Mouse (Mus musculus) heart, adult 2 months (tissue): ENCODE results near the gene Zfp598. TPM values are rescaled to one million over a fixed set of nuclear protein-coding genes. Genes with fewer than 3 reads are reported as not detected.
A peak's percentile ranks its signal among the peaks of the same experiment; 100 is the strongest.

ENCODE experiments used
- DNase-seq, 2 experiments: peaks; one replicate each; pipeline ENCODE4 v3.0.0; 2021
- H3K27ac ChIP-seq: fragments of 200-600 bp; 2 replicates; pipeline ENCODE4 v1.8.1; 2022
- H3K27me3 ChIP-seq: fragments of 200-500 bp; 2 replicates; pipeline ENCODE4 v1.6.1; 2012; ENCODE audit warnings: mild to moderate bottlenecking, low read length, inconsistent platforms, mixed read lengths; ENCODE audit not compliant: control insufficient read depth, insufficient read depth
- H3K36me3 ChIP-seq: fragments of 200-500 bp; 2 replicates; pipeline ENCODE4 v1.6.1; 2012; ENCODE audit warnings: low read length, inconsistent platforms; ENCODE audit not compliant: control insufficient read depth, insufficient read depth
- H3K4me1 ChIP-seq: fragments of 200-500 bp; 2 replicates; pipeline ENCODE4 v1.6.1; 2011; ENCODE audit warnings: low read length; ENCODE audit not compliant: control insufficient read depth, insufficient read depth
- H3K4me3 ChIP-seq: fragments of 200-600 bp; 2 replicates; pipeline ENCODE4 v1.8.1; 2022
- H3K79me2 ChIP-seq: fragments of 200-500 bp; replicated peaks from 2 replicates; pipeline ENCODE4 v1.6.1; 2012; ENCODE audit warnings: mild to moderate bottlenecking, inconsistent platforms, low read length, moderate library complexity, mixed read lengths; ENCODE audit not compliant: control insufficient read depth, insufficient read depth
- H3K9ac ChIP-seq: fragments of 200-500 bp; 2 replicates; pipeline ENCODE4 v1.6.1; 2012; ENCODE audit warnings: low read depth, mild to moderate bottlenecking, control low read depth, inconsistent platforms, low read length, mixed read lengths
- CTCF ChIP-seq: fragments of 200-600 bp; IDR thresholded peaks from 2 replicates; pipeline ENCODE4 v1.8.1; 2022; ENCODE audit warnings: antibody characterized with exemption, mild to moderate bottlenecking, moderate library complexity
- EP300 ChIP-seq: fragments of 200-500 bp; IDR thresholded peaks from 2 replicates; pipeline ENCODE4 v1.6.1; 2011; ENCODE audit warnings: low read depth, low read length, control low read depth; ENCODE audit not compliant: insufficient read depth
- POLR2A ChIP-seq: fragments of 200-500 bp; IDR thresholded peaks from 2 replicates; pipeline ENCODE4 v1.6.1; 2011; ENCODE audit warnings: mild to moderate bottlenecking, low read depth, low read length, control low read depth; ENCODE audit not compliant: insufficient read depth
- WGBS: fragments of 180-500 bp; shearing (Covaris S2); methylation state at CpG from one replicate; pipeline ENCODE4 v1.1.7; 2018; 5-methylcytosine and 5-hydroxymethylcytosine counted together
- intact Hi-C: fragments of 180-260 bp; cut with DNase I; formaldehyde crosslinking; loops from one replicate; pipeline ENCODE4 v1.15.1; 2025
- polyA plus RNA-seq: library from polyadenylated mRNA; depleted of rRNA; stranded (reverse); fragments of >200 nt; gene quantifications from 2 replicates; pipeline ENCODE4 v1.2.3, GENCODE M21; 2012
- total RNA-seq, 2 experiments: library from RNA; stranded (reverse); gene quantifications; 2 replicates each; pipeline ENCODE4 v1.2.3; 2021

Gene Zfp598
- total and polyA plus RNA-seq, 3 experiments = 17.4 to 28.1 (median 17.5) TPM

DNA sequence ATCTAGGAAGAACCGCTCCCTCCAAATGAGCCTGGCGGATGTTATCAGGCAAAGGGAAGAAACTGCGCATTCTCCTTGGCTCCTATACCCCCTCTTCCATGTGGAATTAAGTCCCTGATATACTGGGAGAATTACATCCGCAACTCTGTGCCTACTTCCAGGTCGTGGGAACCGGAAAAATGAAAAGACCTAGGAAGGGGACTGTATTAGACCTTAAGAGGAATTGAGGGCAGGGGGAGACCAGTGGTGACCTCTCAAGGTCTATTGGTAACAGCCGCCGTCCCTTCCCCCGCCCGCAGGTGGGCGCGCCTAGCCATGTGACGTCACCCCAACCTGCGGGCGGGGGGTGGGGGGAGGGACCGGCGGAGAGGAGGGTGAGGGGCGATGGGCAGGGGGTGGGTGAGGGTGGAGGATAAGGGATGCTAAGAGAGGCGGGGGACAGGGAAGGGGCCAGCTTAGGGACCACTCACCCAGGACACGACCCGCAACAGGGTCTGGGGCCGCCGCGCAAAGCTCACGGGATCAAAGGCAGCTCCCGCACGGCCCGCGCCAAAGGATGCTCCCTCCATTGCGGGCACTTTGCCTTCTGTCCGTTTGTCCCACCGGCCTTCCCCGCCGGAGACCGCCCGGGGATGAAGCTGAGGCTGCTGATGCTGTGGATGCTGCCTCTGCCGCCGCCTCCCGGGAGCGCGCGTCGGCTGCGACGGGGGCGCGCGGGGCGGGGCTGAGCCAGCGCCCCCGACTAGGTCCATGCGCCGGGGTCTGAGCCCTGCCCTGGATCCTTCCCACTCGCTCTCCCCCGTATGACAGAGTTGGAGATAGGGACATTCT lies 20.0 kb downstream of the Zfp598 start, which contains the start of gene Syngr3:
Syngr3 (minus strand) TSS at position 705 of the 831 bp plus-strand sequence.
- WGBS = 2% methylated on average over 49 of the region's 55 CpGs
- no peak for DNase-seq
- no peak for TF ChIP-seq POLR2A
- TF ChIP-seq EP300 = no peak
- no peak for TF ChIP-seq CTCF
- Histone ChIP-seq H3K79me2 (no peaks in the 10 kb centered on the region), H3K9ac (0 out of 2 replicates have a peak within 1 kb of the TSS, but pooled peaks have one; percentile 33), H3K27ac (no peak within 1 kb of the TSS), H3K27me3 (peaks cover 4% of the 10 kb centered on the region), H3K4me3 (peak within 1 kb of the TSS; percentile 37), H3K36me3 (no peaks in the 10 kb centered on the region), H3K4me1 (no peaks in the 10 kb centered on the region)
- intact Hi-C loops = no loop called here

DNA sequence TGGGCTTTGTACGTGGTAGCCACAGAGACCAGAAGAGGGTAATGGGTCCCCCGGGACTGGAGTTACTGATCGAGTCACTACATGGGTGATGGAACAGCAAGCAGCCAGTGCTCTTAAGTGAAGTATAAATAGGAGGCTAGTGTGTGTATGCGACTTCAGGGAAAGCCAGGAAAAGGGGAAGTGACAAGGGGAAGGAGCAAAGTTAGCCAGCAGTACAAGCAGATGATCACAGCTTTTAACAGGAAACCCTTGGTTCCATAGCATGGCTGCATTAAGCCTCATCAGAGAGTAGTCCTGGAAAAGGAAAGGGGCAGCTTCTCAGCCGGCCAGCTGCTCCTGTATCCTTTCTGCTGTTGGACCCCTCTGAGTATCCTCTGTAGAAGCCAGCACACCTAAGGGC lies 22.9 kb downstream of the Zfp598 start:
- Histone ChIP-seq H3K36me3 (no peaks in the 10 kb centered on the region), H3K4me3 (no peak overlapping the region), H3K9ac (no peak overlapping the region), H3K27ac (no peak overlapping the region), H3K27me3 (peaks cover 4% of the 10 kb centered on the region), H3K79me2 (no peaks in the 10 kb centered on the region), H3K4me1 (no peaks in the 10 kb centered on the region; the same call in 1 of the 2 replicates)
- intact Hi-C loops = no loop called here
- DNase-seq = no peak
- WGBS = 64% methylated on average over 5 of the region's 5 CpGs
- TF ChIP-seq CTCF (no peak), EP300 (no peak), POLR2A (no peak)

GRCm38 (mm10) chr17:24695326-24696010 lies 26.0 kb downstream of the Zfp598 start:
- TF ChIP-seq EP300 (no peak), CTCF (no peak), POLR2A (no peak)
- DNase-seq = no peak
- H3K9ac ChIP-seq = peak overlapping the region; percentile 84
- peak overlapping the region; percentile 49 for H3K4me3 ChIP-seq
- H3K4me1 ChIP-seq = no peaks in the 10 kb centered on the region; the same call in 1 of the 2 replicates
- H3K79me2 ChIP-seq = no peaks in the 10 kb centered on the region
- no peaks in the 10 kb centered on the region for H3K27me3 ChIP-seq
- 11% methylated on average over 51 of the region's 51 CpGs for WGBS
- no peaks in the 10 kb centered on the region for H3K36me3 ChIP-seq
- intact Hi-C loops = loop anchor here (1.0 to 2.0 kb wide), 2 partner anchors 12 to 19 kb away; partner anchors contain the start of gene Tbl3
- peak overlapping the region; percentile 79 for H3K27ac ChIP-seq

- TF ChIP-seq CTCF (peak; percentile 58), EP300 (no peak), POLR2A (peak; percentile 50; the same call in 1 of the 2 replicates)
- intact Hi-C loops = loop anchor here (1.0 kb wide), 1 partner anchor 11 kb away; the partner anchor contains the start of gene Tbl3
- Histone ChIP-seq H3K9ac (peak within 1 kb of the TSS; percentile 88), H3K36me3 (no peaks in the 10 kb centered on the region), H3K4me3 (peak within 1 kb of the TSS; percentile 49), H3K4me1 (no peaks in the 10 kb centered on the region; the same call in 1 of the 2 replicates), H3K27ac (peak within 1 kb of the TSS; percentile 86), H3K79me2 (no peaks in the 10 kb centered on the region), H3K27me3 (no peaks in the 10 kb centered on the region)
- under 1% methylated on average over 73 of the region's 76 CpGs for WGBS
- DNase-seq = peak; percentile 94
Measured at GRCm38 (mm10) chr17:24696011-24696697, 26.7 kb downstream of the Zfp598 start, which contains the start of the genes Gfer and Noxo1. TSS of gene Gfer (minus strand) at chr17:24696156. TSS of gene Noxo1 (plus strand) at chr17:24696234.

DNA sequence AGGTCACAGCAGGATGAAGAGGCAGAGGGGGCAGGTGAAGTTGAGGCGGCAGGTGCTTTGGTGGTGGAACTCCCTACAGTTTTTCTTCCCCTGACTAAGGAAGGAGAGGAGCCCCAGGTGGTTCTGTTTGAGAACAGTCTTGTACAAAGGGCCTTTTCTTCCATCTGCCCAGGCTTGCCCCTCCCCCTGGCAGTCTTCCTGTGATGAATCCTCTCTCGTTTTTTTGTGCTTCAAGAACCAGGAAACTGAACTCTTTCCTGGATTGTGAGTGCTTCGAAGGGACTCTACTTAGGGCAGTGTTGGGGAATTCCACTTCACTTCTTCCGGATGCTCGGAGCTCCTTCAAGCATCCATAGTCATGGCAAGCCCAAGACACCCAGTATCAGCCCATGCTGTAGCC lies 28.5 kb downstream of the Zfp598 start:
- Histone ChIP-seq H3K4me1 (no peaks in the 10 kb centered on the region; the same call in 1 of the 2 replicates), H3K27me3 (no peaks in the 10 kb centered on the region), H3K27ac (no peak overlapping the region), H3K4me3 (no peak overlapping the region), H3K79me2 (no peaks in the 10 kb centered on the region), H3K9ac (no peak overlapping the region), H3K36me3 (no peaks in the 10 kb centered on the region)
- intact Hi-C loops = no loop called here
- 24% methylated on average over 5 of the region's 5 CpGs for WGBS
- DNase-seq = no peak
- no peak for TF ChIP-seq POLR2A
- no peak for TF ChIP-seq CTCF
- TF ChIP-seq EP300 = no peak
